Mouse (Mus musculus) erythroblast, embryonic 14.5 days (primary cell): Measurements from ENCODE around the gene Slc16a12.

ENCODE experiments used
- GATA1 ChIP-seq: IDR thresholded peaks from 2 replicates; pipeline ENCODE4 v1.6.1; 2012; ENCODE audit warnings: low read length, inconsistent platforms, mixed read lengths
- TAL1 ChIP-seq: IDR thresholded peaks from 3 replicates; pipeline ENCODE4 v1.6.1; 2012; ENCODE audit warnings: low read length, inconsistent platforms, mixed read lengths

DNA sequence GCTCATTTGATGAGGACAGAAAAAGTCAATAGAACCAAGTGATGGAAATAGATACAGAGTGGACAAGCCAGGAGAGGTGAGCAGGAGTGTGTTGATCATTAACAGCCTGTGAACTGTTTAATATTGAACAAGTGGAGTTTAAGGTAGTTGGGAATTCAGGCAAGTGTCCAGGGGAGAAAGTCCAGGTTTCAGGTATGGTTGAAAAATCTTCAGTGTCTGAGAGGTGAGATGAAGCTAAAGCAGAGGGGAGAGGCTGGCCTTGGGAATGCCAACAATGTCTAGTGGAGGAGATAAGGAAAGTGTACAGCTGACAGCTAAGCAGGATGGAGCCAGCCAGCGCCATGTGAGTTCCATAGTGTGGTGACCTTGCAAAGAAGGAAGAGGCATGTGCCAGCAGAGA, 11.7 kb upstream of the Slc16a12 start:
- TF ChIP-seq GATA1 (no peak), TAL1 (no peak)
